Mouse (Mus musculus) embryonic facial prominence, embryonic 15.5 days (tissue): ENCODE data around the gene E330017A01Rik. TPM values are rescaled to one million over a fixed set of nuclear protein-coding genes. Genes with fewer than 3 reads are reported as not detected.

Source experiments
- ATAC-seq: fragments of 200-750 bp; cut with Nextera tagmentation; 2 replicates; pipeline ENCODE4 v1.8.0; 2017; ENCODE audit warnings: low read depth, moderate TSS enrichment; ENCODE audit not compliant: insufficient number of reproducible peaks, low FRiP score, low TSS enrichment
- H3K27ac ChIP-seq: fragments of 300-500 bp; sonication (generic); replicated peaks from 2 replicates; pipeline ENCODE4 v1.5.1; 2015; ENCODE audit warnings: mild to moderate bottlenecking, inconsistent platforms
- H3K27me3 ChIP-seq: fragments of 300-500 bp; sonication (generic); 2 replicates; pipeline ENCODE4 v1.6.1; 2015; ENCODE audit warnings: inconsistent platforms
- H3K36me3 ChIP-seq: fragments of 300-500 bp; sonication (generic); 2 replicates; pipeline ENCODE4 v1.6.1; 2015; ENCODE audit warnings: mild to moderate bottlenecking, inconsistent platforms
- H3K4me1 ChIP-seq: fragments of 300-500 bp; sonication (generic); 2 replicates; pipeline ENCODE4 v1.6.1; 2015; ENCODE audit warnings: inconsistent platforms
- H3K4me2 ChIP-seq: fragments of 300-500 bp; sonication (generic); replicated peaks from 2 replicates; pipeline ENCODE4 v1.6.1; 2015; ENCODE audit warnings: mild to moderate bottlenecking, inconsistent platforms
- H3K4me3 ChIP-seq: fragments of 300-500 bp; sonication (generic); replicated peaks from 2 replicates; pipeline ENCODE4 v1.5.1; 2015; ENCODE audit warnings: mild to moderate bottlenecking, inconsistent platforms
- H3K9ac ChIP-seq: fragments of 300-500 bp; sonication (generic); 2 replicates; pipeline ENCODE4 v1.6.1; 2015; ENCODE audit warnings: inconsistent platforms
- H3K9me3 ChIP-seq: fragments of 300-500 bp; sonication (generic); replicated peaks from 2 replicates; pipeline ENCODE4 v1.6.1; 2016; ENCODE audit warnings: inconsistent platforms
- WGBS: fragments of 180-500 bp; shearing (Covaris S2); methylation state at CpG from one replicate; pipeline ENCODE4 v1.1.7; 2015; 5-methylcytosine and 5-hydroxymethylcytosine counted together
- polyA plus RNA-seq: library from polyadenylated mRNA; unstranded; fragments of >200 nt; fragmentation: Nextera tagmentation; extraction: Ambion mirVana; gene quantifications from 2 replicates; pipeline ENCODE4 v1.2.1, GENCODE M21; 2015

The E330017A01Rik gene
- polyA plus RNA-seq = not detected in 2 replicates

GRCm38 (mm10) chr16:58638689-58639175 is at the start of gene E330017A01Rik:
TSS of gene E330017A01Rik (minus strand) at chr16:58638739.
- no peak for ATAC-seq
- WGBS = 61% methylated on average over 3 of the region's 3 CpGs

DNA sequence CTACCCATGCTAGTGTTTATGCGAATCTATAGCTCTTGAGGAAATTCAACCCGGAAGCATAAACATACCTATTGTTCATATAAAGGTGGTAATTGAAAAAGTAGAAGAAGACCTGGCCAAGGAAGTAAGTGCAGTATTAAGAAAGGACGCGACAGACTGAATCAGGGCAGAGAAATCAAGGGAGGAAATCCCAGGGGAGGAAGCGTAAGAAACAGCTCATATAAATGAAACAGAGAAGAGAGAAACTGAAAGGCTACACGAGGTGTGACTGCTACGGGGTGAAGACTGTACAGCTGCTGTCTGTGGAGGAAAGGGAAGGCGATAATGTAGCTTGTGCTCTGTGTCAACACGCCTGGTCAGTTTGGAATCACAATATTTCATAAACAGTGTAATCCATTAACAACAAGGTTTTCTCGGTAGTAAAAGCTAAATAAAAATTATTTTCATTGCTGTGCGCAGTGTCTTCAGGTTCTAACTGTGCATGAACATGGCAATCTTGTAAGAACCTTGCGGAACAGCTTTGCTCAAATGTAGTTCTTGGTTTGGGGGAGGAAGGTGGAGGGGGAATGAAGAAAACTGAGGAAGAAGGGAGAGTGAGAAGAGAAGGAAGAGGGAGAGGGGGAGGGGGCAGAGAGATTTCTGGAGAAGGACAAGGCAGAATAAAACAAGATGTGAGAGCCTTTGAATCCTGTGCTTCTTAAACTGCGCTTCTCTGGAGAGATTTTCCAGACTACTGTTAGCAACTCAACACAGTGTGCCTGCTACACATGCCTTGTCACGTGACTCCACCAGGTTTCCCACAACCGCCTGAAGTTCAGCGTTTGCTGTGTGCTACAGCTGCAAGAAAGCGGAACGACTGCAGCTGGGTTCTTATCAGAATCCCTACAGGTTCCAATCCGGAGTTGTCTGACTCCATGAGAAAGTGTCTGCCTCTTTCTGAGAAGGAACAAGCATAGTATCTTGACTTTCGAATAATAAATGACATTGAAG is 47.3 kb upstream of the E330017A01Rik start:
- H3K4me1 ChIP-seq = no peaks in the 10 kb centered on the region
- no peaks in the 10 kb centered on the region for H3K9me3 ChIP-seq
- no peak overlapping the region for H3K4me2 ChIP-seq
- H3K4me3 ChIP-seq = no peak overlapping the region
- H3K27ac ChIP-seq = no peak overlapping the region
- peaks cover 8% of the 10 kb centered on the region; the same call in 1 of the 2 replicates for H3K36me3 ChIP-seq
- H3K27me3 ChIP-seq = no peaks in the 10 kb centered on the region
- no peak overlapping the region for H3K9ac ChIP-seq
- 70% methylated on average over 20 of the region's 20 CpGs for WGBS
- ATAC-seq = no peak

More at GRCm38 (mm10) chr16:58638689-58639175, at the start of gene E330017A01Rik:
- H3K9ac ChIP-seq = no peak within 1 kb of the TSS
- H3K4me1 ChIP-seq = no peaks in the 10 kb centered on the region
- no peak within 1 kb of the TSS for H3K27ac ChIP-seq
- no peaks in the 10 kb centered on the region for H3K9me3 ChIP-seq
- H3K4me3 ChIP-seq = no peak within 1 kb of the TSS
- H3K27me3 ChIP-seq = no peaks in the 10 kb centered on the region
- no peak within 1 kb of the TSS for H3K4me2 ChIP-seq
- no peaks in the 10 kb centered on the region for H3K36me3 ChIP-seq

- no peak for ATAC-seq
These were observed 46.0 kb upstream of the E330017A01Rik start for GRCm38 (mm10) chr16:58684537-58684936.

GRCm38 (mm10) chr16:58683911-58684310 is 45.4 kb upstream of the E330017A01Rik start:
- Histone ChIP-seq H3K4me1 (no peaks in the 10 kb centered on the region), H3K27ac (no peak overlapping the region), H3K27me3 (no peaks in the 10 kb centered on the region), H3K9me3 (no peaks in the 10 kb centered on the region), H3K36me3 (peaks cover 12% of the 10 kb centered on the region; the same call in 1 of the 2 replicates), H3K4me3 (no peak overlapping the region), H3K9ac (no peak overlapping the region), H3K4me2 (no peak overlapping the region)
- ATAC-seq = no peak
- 85% methylated on average over 4 of the region's 4 CpGs for WGBS

More at GRCm38 (mm10) chr16:58684537-58684936, 46.0 kb upstream of the E330017A01Rik start:
- H3K27me3 ChIP-seq = no peaks in the 10 kb centered on the region
- no peaks in the 10 kb centered on the region for H3K4me1 ChIP-seq
- no peak overlapping the region for H3K9ac ChIP-seq
- H3K9me3 ChIP-seq = no peaks in the 10 kb centered on the region
- H3K4me2 ChIP-seq = no peak overlapping the region
- no peak overlapping the region for H3K4me3 ChIP-seq
- peaks cover 12% of the 10 kb centered on the region; the same call in 1 of the 2 replicates for H3K36me3 ChIP-seq
- H3K27ac ChIP-seq = no peak overlapping the region

GRCm38 (mm10) chr16:58682870-58683269 is 44.3 kb upstream of the E330017A01Rik start:
- ATAC-seq = no peak
- H3K4me2 ChIP-seq = no peak overlapping the region
- peaks cover 15% of the 10 kb centered on the region; the same call in 1 of the 2 replicates for H3K36me3 ChIP-seq
- 72% methylated on average over 7 of the region's 7 CpGs for WGBS
- no peak overlapping the region for H3K27ac ChIP-seq
- H3K4me3 ChIP-seq = no peak overlapping the region
- H3K9me3 ChIP-seq = no peaks in the 10 kb centered on the region
- H3K4me1 ChIP-seq = no peaks in the 10 kb centered on the region
- no peak overlapping the region for H3K9ac ChIP-seq
- H3K27me3 ChIP-seq = no peaks in the 10 kb centered on the region

- WGBS = 90% methylated on average over 6 of the region's 6 CpGs
- H3K9ac ChIP-seq = no peak overlapping the region
- H3K4me3 ChIP-seq = no peak overlapping the region
- H3K4me2 ChIP-seq = no peak overlapping the region
- no peaks in the 10 kb centered on the region for H3K4me1 ChIP-seq
- ATAC-seq = no peak
- H3K27me3 ChIP-seq = no peaks in the 10 kb centered on the region
- H3K27ac ChIP-seq = no peak overlapping the region
- H3K36me3 ChIP-seq = peaks cover 23% of the 10 kb centered on the region
- no peaks in the 10 kb centered on the region for H3K9me3 ChIP-seq
These were observed 43.5 kb upstream of the E330017A01Rik start for GRCm38 (mm10) chr16:58682046-58682445.

GRCm38 (mm10) chr16:58678660-58679059 is 40.1 kb upstream of the E330017A01Rik start:
- ATAC-seq = no peak
- no peak overlapping the region for H3K27ac ChIP-seq
- no peaks in the 10 kb centered on the region for H3K4me1 ChIP-seq
- H3K4me2 ChIP-seq = no peak overlapping the region
- WGBS = 77% methylated on average over 7 of the region's 7 CpGs
- no peak overlapping the region for H3K9ac ChIP-seq
- no peaks in the 10 kb centered on the region for H3K9me3 ChIP-seq
- no peak overlapping the region for H3K4me3 ChIP-seq
- peaks cover 50% of the 10 kb centered on the region for H3K36me3 ChIP-seq
- H3K27me3 ChIP-seq = no peaks in the 10 kb centered on the region

DNA sequence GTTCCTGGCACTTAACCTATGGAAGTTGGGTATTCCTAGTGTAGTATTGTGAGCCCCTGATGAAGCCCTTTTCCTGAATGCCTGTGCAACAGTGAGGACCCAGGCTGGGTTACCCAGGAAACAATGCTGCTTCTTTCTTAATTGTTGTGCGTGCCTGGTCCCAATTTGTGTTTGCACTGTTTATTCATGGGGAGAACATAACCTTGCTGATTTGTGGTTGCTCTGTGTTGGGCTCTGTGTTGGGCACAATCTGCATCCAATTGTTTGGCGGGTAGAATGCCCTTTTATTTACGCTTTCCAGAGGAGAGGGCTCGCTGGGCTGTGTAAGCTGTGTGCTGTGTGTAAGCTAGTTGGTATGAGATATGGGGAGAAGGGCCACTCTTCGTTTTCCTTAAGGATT is 39.0 kb upstream of the E330017A01Rik start:
- 54% methylated on average over 5 of the region's 5 CpGs for WGBS
- H3K9me3 ChIP-seq = no peaks in the 10 kb centered on the region
- no peaks in the 10 kb centered on the region for H3K4me1 ChIP-seq
- peaks cover 58% of the 10 kb centered on the region for H3K36me3 ChIP-seq
- no peak overlapping the region for H3K4me3 ChIP-seq
- no peaks in the 10 kb centered on the region for H3K27me3 ChIP-seq
- H3K27ac ChIP-seq = no peak overlapping the region
- H3K9ac ChIP-seq = no peak overlapping the region
- no peak for ATAC-seq
- H3K4me2 ChIP-seq = no peak overlapping the region

- H3K27me3 ChIP-seq = no peaks in the 10 kb centered on the region
- ATAC-seq = no peak
- WGBS = 79% methylated on average over 3 of the region's 3 CpGs
- H3K4me3 ChIP-seq = no peak overlapping the region
- H3K9me3 ChIP-seq = no peaks in the 10 kb centered on the region
- no peak overlapping the region for H3K4me2 ChIP-seq
- peaks cover 57% of the 10 kb centered on the region for H3K36me3 ChIP-seq
- H3K27ac ChIP-seq = no peak overlapping the region
- no peak overlapping the region for H3K9ac ChIP-seq
- H3K4me1 ChIP-seq = peaks cover under 1% of the 10 kb centered on the region; the same call in 1 of the 2 replicates
These were observed 38.1 kb upstream of the E330017A01Rik start for GRCm38 (mm10) chr16:58676633-58677032.

DNA sequence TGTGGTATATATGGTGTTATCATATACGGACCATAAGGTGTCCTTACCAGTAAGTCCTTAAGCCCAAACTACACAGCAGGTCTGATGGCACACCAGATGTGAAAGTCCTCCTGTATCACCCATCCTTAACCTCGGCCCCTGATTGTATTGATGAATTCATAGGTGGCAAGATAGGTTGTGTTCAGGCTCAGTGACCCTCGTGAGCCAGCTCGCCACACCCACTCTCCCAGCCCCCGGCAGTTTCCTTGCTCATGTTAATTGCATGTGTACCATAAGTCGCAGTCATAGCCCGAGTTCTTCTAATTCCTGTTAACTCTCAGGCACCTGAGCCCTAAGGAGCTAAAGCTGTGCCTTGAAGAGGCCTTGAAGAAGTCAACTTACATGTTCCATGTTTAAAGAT is 37.6 kb upstream of the E330017A01Rik start:
- H3K4me1 ChIP-seq = peaks cover 5% of the 10 kb centered on the region; the same call in 1 of the 2 replicates
- peaks cover 52% of the 10 kb centered on the region for H3K36me3 ChIP-seq
- H3K27me3 ChIP-seq = no peaks in the 10 kb centered on the region
- H3K9ac ChIP-seq = no peak overlapping the region
- H3K27ac ChIP-seq = no peak overlapping the region
- 87% methylated on average over 7 of the region's 7 CpGs for WGBS
- H3K9me3 ChIP-seq = no peaks in the 10 kb centered on the region
- H3K4me2 ChIP-seq = no peak overlapping the region
- H3K4me3 ChIP-seq = no peak overlapping the region
- ATAC-seq = no peak

- peaks cover 46% of the 10 kb centered on the region for H3K36me3 ChIP-seq
- H3K9me3 ChIP-seq = no peaks in the 10 kb centered on the region
- no peak for ATAC-seq
- no peak overlapping the region for H3K4me3 ChIP-seq
- peaks cover 6% of the 10 kb centered on the region; the same call in 1 of the 2 replicates for H3K4me1 ChIP-seq
- no peak overlapping the region for H3K4me2 ChIP-seq
- H3K27ac ChIP-seq = no peak overlapping the region
- no peaks in the 10 kb centered on the region for H3K27me3 ChIP-seq
- no peak overlapping the region for H3K9ac ChIP-seq
- 95% methylated on average over 13 of the region's 13 CpGs for WGBS
These were observed 36.7 kb upstream of the E330017A01Rik start for GRCm38 (mm10) chr16:58675256-58675655.
